Mouse (Mus musculus) stomach, embryonic 16.5 days (tissue): ENCODE measurements around the gene Rnase13. TPM values are rescaled to one million over a fixed set of nuclear protein-coding genes. Genes with fewer than 3 reads are reported as not detected.

Source experiments
- ATAC-seq: fragments of 200-750 bp; cut with Nextera tagmentation; 2 replicates; pipeline ENCODE4 v1.8.0; 2017; ENCODE audit warnings: moderate number of reproducible peaks, moderate TSS enrichment; ENCODE audit not compliant: insufficient read depth, low FRiP score
- H3K27ac ChIP-seq: fragments of 300-500 bp; sonication (generic); 2 replicates; pipeline ENCODE4 v1.5.1; 2014; ENCODE audit warnings: low read length
- H3K27me3 ChIP-seq: fragments of 300-500 bp; sonication (generic); 2 replicates; pipeline ENCODE4 v1.6.1; 2014; ENCODE audit warnings: low read length, control low read depth, mixed read lengths; ENCODE audit not compliant: control insufficient read depth, insufficient read depth
- H3K36me3 ChIP-seq: fragments of 300-500 bp; sonication (generic); 2 replicates; pipeline ENCODE4 v1.6.1; 2014; ENCODE audit warnings: low read length; ENCODE audit not compliant: control insufficient read depth, insufficient read depth
- H3K4me1 ChIP-seq: fragments of 300-500 bp; sonication (generic); 2 replicates; pipeline ENCODE4 v1.6.1; 2014; ENCODE audit warnings: low read length, control low read depth, mixed read lengths; ENCODE audit not compliant: control insufficient read depth, insufficient read depth
- H3K4me2 ChIP-seq: fragments of 300-500 bp; sonication (generic); 2 replicates; pipeline ENCODE4 v1.6.1; 2014; ENCODE audit warnings: low read depth, low read length, mixed read lengths
- H3K4me3 ChIP-seq: fragments of 300-500 bp; sonication (generic); replicated peaks from 2 replicates; pipeline ENCODE4 v1.5.1; 2014; ENCODE audit warnings: mild to moderate bottlenecking, low read length
- H3K9ac ChIP-seq: fragments of 300-500 bp; sonication (generic); 2 replicates; pipeline ENCODE4 v1.6.1; 2014; ENCODE audit warnings: low read length
- H3K9me3 ChIP-seq: fragments of 300-500 bp; sonication (generic); replicated peaks from 2 replicates; pipeline ENCODE4 v1.6.1; 2016; ENCODE audit warnings: low read length, control low read depth; ENCODE audit not compliant: control insufficient read depth
- WGBS: fragments of 180-500 bp; shearing (Covaris S2); extraction: QIAGEN DNeasy Blood & Tissue Kit; methylation state at CpG from one replicate; pipeline ENCODE4 v1.1.7; 2014; 5-methylcytosine and 5-hydroxymethylcytosine counted together
- polyA plus RNA-seq: library from polyadenylated mRNA; unstranded; fragments of >200 nt; fragmentation: Nextera tagmentation; extraction: Ambion mirVana; gene quantifications from 2 replicates; pipeline ENCODE4 v1.2.1, GENCODE M21; 2015

Gene Rnase13
- polyA plus RNA-seq, 1 experiment from 2014 or later: not detected

- no peaks in the 10 kb centered on the region for H3K36me3 ChIP-seq
- H3K4me3 ChIP-seq: no peak overlapping the region
- H3K27ac ChIP-seq: no peak overlapping the region
- H3K27me3 ChIP-seq: no peaks in the 10 kb centered on the region
- no peaks in the 10 kb centered on the region for H3K9me3 ChIP-seq
- H3K4me2 ChIP-seq: no peak overlapping the region
- no peak overlapping the region for H3K9ac ChIP-seq
- peaks cover 19% of the 10 kb centered on the region for H3K4me1 ChIP-seq
- no peak for ATAC-seq
- WGBS: 87% methylated on average over 4 of the region's 4 CpGs
Observed at GRCm38 (mm10) chr14:51916539-51916938, 6.0 kb downstream of the Rnase13 start.

- H3K4me1 ChIP-seq: peaks cover 15% of the 10 kb centered on the region; the same call in 1 of the 2 replicates
- no peak overlapping the region for H3K4me3 ChIP-seq
- H3K36me3 ChIP-seq: no peaks in the 10 kb centered on the region
- H3K9ac ChIP-seq: peak overlapping the region; percentile 4; the same call in 1 of the 2 replicates
- ATAC-seq: no peak
- 14% methylated on average over 3 of the region's 3 CpGs for WGBS
- no peaks in the 10 kb centered on the region for H3K9me3 ChIP-seq
- no peaks in the 10 kb centered on the region for H3K27me3 ChIP-seq
- peak overlapping the region; percentile 93 for H3K27ac ChIP-seq
- no peak overlapping the region for H3K4me2 ChIP-seq
Observed at GRCm38 (mm10) chr14:51915030-51915429, 7.5 kb downstream of the Rnase13 start.

GRCm38 (mm10) chr14:51913960-51914762, 8.4 kb downstream of the Rnase13 start, which contains the start of gene Ndrg2:
Ndrg2 (minus strand) TSS chr14:51914158.
- Histone ChIP-seq H3K4me3 (peak within 1 kb of the TSS; percentile 72), H3K9me3 (no peaks in the 10 kb centered on the region), H3K4me1 (peaks cover 15% of the 10 kb centered on the region; the same call in 1 of the 2 replicates), H3K4me2 (peak within 1 kb of the TSS; percentile 99), H3K9ac (peak within 1 kb of the TSS; percentile 86), H3K27me3 (no peaks in the 10 kb centered on the region), H3K27ac (peak within 1 kb of the TSS; percentile 93), H3K36me3 (no peaks in the 10 kb centered on the region)
- WGBS: 4% methylated on average over 21 of the region's 23 CpGs
- ATAC-seq: peak; percentile 79

- no peaks in the 10 kb centered on the region for H3K27me3 ChIP-seq
- peak overlapping the region; percentile 86 for H3K9ac ChIP-seq
- under 1% methylated on average over 58 of the region's 58 CpGs for WGBS
- peak; percentile 91 for ATAC-seq
- peaks cover 15% of the 10 kb centered on the region; the same call in 1 of the 2 replicates for H3K4me1 ChIP-seq
- peak overlapping the region; percentile 99 for H3K4me2 ChIP-seq
- H3K9me3 ChIP-seq: no peaks in the 10 kb centered on the region
- H3K36me3 ChIP-seq: no peaks in the 10 kb centered on the region
- H3K4me3 ChIP-seq: peak overlapping the region; percentile 72
- peak overlapping the region; percentile 93 for H3K27ac ChIP-seq
Observed at GRCm38 (mm10) chr14:51913062-51913959, 9.3 kb downstream of the Rnase13 start.

GRCm38 (mm10) chr14:51912391-51913061, 10.0 kb downstream of the Rnase13 start:
- H3K27me3 ChIP-seq: no peaks in the 10 kb centered on the region
- peak overlapping the region; percentile 86 for H3K9ac ChIP-seq
- peak overlapping the region; percentile 93 for H3K27ac ChIP-seq
- peak overlapping the region; percentile 99 for H3K4me2 ChIP-seq
- H3K4me3 ChIP-seq: peak overlapping the region; percentile 72
- no peak for ATAC-seq
- H3K9me3 ChIP-seq: no peaks in the 10 kb centered on the region
- peaks cover 15% of the 10 kb centered on the region; the same call in 1 of the 2 replicates for H3K4me1 ChIP-seq
- 15% methylated on average over 14 of the region's 14 CpGs for WGBS
- no peaks in the 10 kb centered on the region for H3K36me3 ChIP-seq

GRCm38 (mm10) chr14:51911301-51911700, 11.3 kb downstream of the Rnase13 start:
- Histone ChIP-seq H3K27ac (no peak overlapping the region), H3K36me3 (no peaks in the 10 kb centered on the region), H3K4me3 (no peak overlapping the region), H3K9me3 (no peaks in the 10 kb centered on the region), H3K4me1 (peaks cover 15% of the 10 kb centered on the region; the same call in 1 of the 2 replicates), H3K9ac (no peak overlapping the region), H3K4me2 (no peak overlapping the region), H3K27me3 (no peaks in the 10 kb centered on the region)
- WGBS: 85% methylated on average over 10 of the region's 10 CpGs
- ATAC-seq: no peak

- no peak overlapping the region for H3K9ac ChIP-seq
- no peaks in the 10 kb centered on the region for H3K27me3 ChIP-seq
- H3K9me3 ChIP-seq: no peaks in the 10 kb centered on the region
- no peak for ATAC-seq
- no peak overlapping the region for H3K4me3 ChIP-seq
- no peak overlapping the region for H3K4me2 ChIP-seq
- WGBS: 91% methylated on average over 11 of the region's 11 CpGs
- H3K4me1 ChIP-seq: no peaks in the 10 kb centered on the region; the same call in 1 of the 2 replicates
- no peak overlapping the region for H3K27ac ChIP-seq
- H3K36me3 ChIP-seq: 0 out of 2 replicates have a peak, but pooled peaks cover 6% of the 10 kb centered on the region
Observed at GRCm38 (mm10) chr14:51906102-51906501, 16.5 kb downstream of the Rnase13 start.

- no peak for ATAC-seq
- 67% methylated on average over 7 of the region's 7 CpGs for WGBS
Observed at GRCm38 (mm10) chr14:51904706-51905105, 17.9 kb downstream of the Rnase13 start.

More at GRCm38 (mm10) chr14:51904706-51905105, 17.9 kb downstream of the Rnase13 start:
- H3K27me3 ChIP-seq: no peaks in the 10 kb centered on the region
- no peaks in the 10 kb centered on the region for H3K9me3 ChIP-seq
- H3K4me2 ChIP-seq: no peak overlapping the region
- H3K4me3 ChIP-seq: no peak overlapping the region
- H3K4me1 ChIP-seq: no peaks in the 10 kb centered on the region; the same call in 1 of the 2 replicates
- no peak overlapping the region for H3K9ac ChIP-seq
- 0 out of 2 replicates have a peak, but pooled peaks cover 6% of the 10 kb centered on the region for H3K36me3 ChIP-seq
- no peak overlapping the region for H3K27ac ChIP-seq
